Mouse (Mus musculus): Measurements from ENCODE around the gene Capza1.

GRCm38 (mm10) chr3:104791017-104791416 is 73.3 kb downstream of the Capza1 start:
- TF ChIP-seq GATA1 (IDR thresholded peaks at IDR 0.05; ENCODE audit: borderline replicate concordance, low read length) (no peak), FLI1 (IDR thresholded peaks at IDR 0.05; ENCODE audit: low read length) (no peak)
